In the genomic region with DNA sequence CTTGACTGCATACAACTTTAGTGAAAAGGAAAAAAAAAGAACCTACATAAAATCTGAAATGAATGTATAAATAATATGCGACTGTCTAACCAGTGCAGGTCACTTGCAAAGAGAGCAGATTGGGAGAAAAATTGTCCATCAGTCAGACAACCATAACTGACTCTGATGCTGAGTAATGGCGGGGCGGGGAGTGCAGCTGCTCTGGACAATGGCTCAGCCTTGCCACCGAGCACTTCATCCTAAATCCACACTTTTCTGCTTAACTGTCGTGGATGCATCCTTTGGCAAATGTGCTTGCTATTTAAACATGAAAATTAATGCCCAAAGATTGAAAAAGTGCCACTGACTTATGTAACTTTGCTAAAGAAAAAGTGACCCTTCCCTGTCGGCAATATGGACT, we compare ENCODE assay signal across 19 mouse cellular contexts.
DNase-seq lines count a peak whose midpoint lies in the region; ATAC-seq lines count a peak whose summit lies in the region.
"Had no signal": no experiment of that assay in that cellular context is flagged by ENCODE, and none has a peak within 500 bp of the region (broad histone marks: within the 10 kb centered on the region; RNA-seq: fewer than 3 reads in every experiment).

No protein-coding gene starts in this region.

- no peak overlapping the region for H3K4me3 ChIP-seq in forebrain, embryonic 11.5 days (ENCODE audit: low read depth, low read length)
- H3K4me3 ChIP-seq in forebrain, embryonic 12.5 days (replicated peaks): no peak overlapping the region
- H3K4me3 ChIP-seq in midbrain, embryonic 11.5 days (ENCODE audit: low read depth, low read length): no peak overlapping the region
- H3K4me3 ChIP-seq in midbrain, embryonic 14.5 days (replicated peaks; ENCODE audit: low read depth, low read length): no peak overlapping the region

- peak; percentile 0 for DNase-seq in forebrain, embryonic 11.5 days (ENCODE audit: low spot score)
- DNase-seq in midbrain, embryonic 11.5 days (ENCODE audit: low spot score, missing footprints): peak; percentile 19
- no peak for DNase-seq in midbrain, embryonic 14.5 days
- DNase-seq: adrenal gland, adult 2 months; adrenal gland, adult 8-10 months; adrenal gland, postnatal 10 days; adrenal gland, postnatal 14 days; adrenal gland, postnatal 25 days; adrenal gland, postnatal 36 days; B cell, adult 2 months; cerebellum, adult 11 months; cerebellum, adult 11-12 months; cerebellum, adult 18-20 months had no signal

- no peak overlapping the region for H3K27ac ChIP-seq in forebrain, embryonic 11.5 days (ENCODE audit: low read depth, low read length)
- H3K27ac ChIP-seq in forebrain, embryonic 12.5 days: no peak overlapping the region
- no peak overlapping the region for H3K27ac ChIP-seq in midbrain, embryonic 11.5 days (ENCODE audit: low read depth, low read length)
- no peak overlapping the region for H3K27ac ChIP-seq in midbrain, embryonic 14.5 days (replicated peaks; ENCODE audit: low read depth, low read length)

- 86% methylated on average over 6 of the region's 6 CpGs for WGBS in forebrain, embryonic 11.5 days
- 86% methylated on average over 6 of the region's 6 CpGs for WGBS in forebrain, embryonic 12.5 days
- WGBS in midbrain, embryonic 11.5 days: 79% methylated on average over 6 of the region's 6 CpGs
- WGBS in midbrain, embryonic 14.5 days: 64% methylated on average over 6 of the region's 6 CpGs

- H3K4me2 ChIP-seq in forebrain, embryonic 11.5 days (ENCODE audit: low read depth, low read length, severe bottlenecking): no peak overlapping the region
- no peak overlapping the region for H3K4me2 ChIP-seq in forebrain, embryonic 12.5 days
- no peak overlapping the region for H3K4me2 ChIP-seq in midbrain, embryonic 11.5 days
- H3K4me2 ChIP-seq in midbrain, embryonic 14.5 days (ENCODE audit: low read length): no peak overlapping the region

- no peaks in the 10 kb centered on the region for H3K4me1 ChIP-seq in forebrain, embryonic 11.5 days (replicated peaks; ENCODE audit: control insufficient read depth, insufficient read depth, low read length)
- peaks cover 4% of the 10 kb centered on the region; the same call in 1 of the 2 replicates for H3K4me1 ChIP-seq in forebrain, embryonic 12.5 days
- H3K4me1 ChIP-seq in midbrain, embryonic 11.5 days (ENCODE audit: control insufficient read depth, insufficient read depth, low read length): peaks cover 5% of the 10 kb centered on the region; the same call in 1 of the 2 replicates
- H3K4me1 ChIP-seq in midbrain, embryonic 14.5 days (ENCODE audit: control insufficient read depth, insufficient read depth, low read length): peaks cover 13% of the 10 kb centered on the region; the same call in 1 of the 2 replicates

- no peak overlapping the region for H3K9ac ChIP-seq in forebrain, embryonic 11.5 days (ENCODE audit: low read length)
- H3K9ac ChIP-seq in forebrain, embryonic 12.5 days: no peak overlapping the region
- H3K9ac ChIP-seq in midbrain, embryonic 11.5 days (ENCODE audit: low read length): no peak overlapping the region
- no peak overlapping the region for H3K9ac ChIP-seq in midbrain, embryonic 14.5 days (replicated peaks; ENCODE audit: low read length)

- no peaks in the 10 kb centered on the region for H3K36me3 ChIP-seq in forebrain, embryonic 11.5 days (ENCODE audit: control insufficient read depth, insufficient read depth, low read length)
- no peaks in the 10 kb centered on the region for H3K36me3 ChIP-seq in forebrain, embryonic 12.5 days (replicated peaks)
- H3K36me3 ChIP-seq in midbrain, embryonic 11.5 days (ENCODE audit: control insufficient read depth, insufficient read depth, low read length): no peaks in the 10 kb centered on the region
- no peaks in the 10 kb centered on the region for H3K36me3 ChIP-seq in midbrain, embryonic 14.5 days (ENCODE audit: control insufficient read depth, insufficient read depth, low read length)
- H3K36me3 ChIP-seq: G1E had no signal

- 0 out of 2 replicates have a peak, but pooled peaks cover 2% of the 10 kb centered on the region for H3K27me3 ChIP-seq in forebrain, embryonic 11.5 days (ENCODE audit: control insufficient read depth, insufficient read depth, low read length)
- peaks cover 16% of the 10 kb centered on the region for H3K27me3 ChIP-seq in forebrain, embryonic 12.5 days
- H3K27me3 ChIP-seq in midbrain, embryonic 11.5 days (ENCODE audit: control insufficient read depth, insufficient read depth, low read length): no peaks in the 10 kb centered on the region
- no peaks in the 10 kb centered on the region for H3K27me3 ChIP-seq in midbrain, embryonic 14.5 days (ENCODE audit: control insufficient read depth, insufficient read depth, low read length)
- H3K27me3 ChIP-seq: CH12.LX had no signal

- H3K9me3 ChIP-seq in forebrain, embryonic 11.5 days (ENCODE audit: control insufficient read depth, low read length): peaks cover 5% of the 10 kb centered on the region; the same call in 1 of the 2 replicates
- peaks cover 4% of the 10 kb centered on the region; the same call in 1 of the 2 replicates for H3K9me3 ChIP-seq in forebrain, embryonic 12.5 days
- H3K9me3 ChIP-seq in midbrain, embryonic 11.5 days (ENCODE audit: control insufficient read depth, low read length): no peaks in the 10 kb centered on the region
- no peaks in the 10 kb centered on the region for H3K9me3 ChIP-seq in midbrain, embryonic 14.5 days (ENCODE audit: control insufficient read depth, low read length)

- no peak for ATAC-seq in forebrain, embryonic 11.5 days (replicated peaks; ENCODE audit: low FRiP score)
- no peak for ATAC-seq in forebrain, embryonic 12.5 days (ENCODE audit: low FRiP score)
- no peak for ATAC-seq in midbrain, embryonic 11.5 days (ENCODE audit: low FRiP score)
- no peak for ATAC-seq in midbrain, embryonic 14.5 days (ENCODE audit: low FRiP score, low TSS enrichment)
- ATAC-seq: activated CD4-positive, CD25-positive, alpha-beta regulatory T cell, adult 4 months; CD4-positive, CD25-positive, alpha-beta regulatory T cell, adult 4 months; Patski had no signal
